Mouse (Mus musculus) duodenum, adult 2 months (tissue): ENCODE data around the gene Atp6v1d. TPM values are rescaled to one million over a fixed set of nuclear protein-coding genes. Genes with fewer than 3 reads are reported as not detected.

Experiments used
- polyA plus RNA-seq: library from polyadenylated mRNA; depleted of rRNA; stranded (reverse); fragments of >200 nt; gene quantifications from 2 replicates; pipeline ENCODE4 v1.2.3, GENCODE M21; 2012; ENCODE audit warnings: low replicate concordance; rRNA removed

The Atp6v1d gene
- 2.3 and 2.4 TPM in 2 replicates for polyA plus RNA-seq

GRCm38 (mm10) chr12:78861496-78862253 is at the start of gene Atp6v1d, which contains the start of gene Eif2s1:
Gene Atp6v1d (minus strand): TSS chr12:78861638.
Gene Eif2s1 (plus strand): TSS chr12:78861819.

GRCm38 (mm10) chr12:78906707-78907162 is 45.3 kb upstream of the Atp6v1d start, which contains the start of gene Plek2:
Gene Plek2 (minus strand): TSS chr12:78906964.

Other genes with a start within 250 kb of the Atp6v1d start
- gene Fam71d, start 170.1 kb downstream of the Atp6v1d start, polyA plus RNA-seq: not detected in 2 replicates
- 0.30 and 0.47 TPM in 2 replicates for gene Mpp5, start 112.7 kb downstream of the Atp6v1d start, polyA plus RNA-seq
- gene Eif2s1, start 181 bp upstream of the Atp6v1d start, polyA plus RNA-seq: 1.9 and 2.4 TPM in 2 replicates
- 5.5 and 8.2 TPM in 2 replicates for gene Plek2, start 45.3 kb upstream of the Atp6v1d start, polyA plus RNA-seq
- 8.3 and 9.2 TPM in 2 replicates for gene Tmem229b, start 146.0 kb upstream of the Atp6v1d start, polyA plus RNA-seq
- 12.2 and 13.3 TPM in 2 replicates for gene Plekhh1, start 167.5 kb upstream of the Atp6v1d start, polyA plus RNA-seq
- gene Pigh, start 228.0 kb upstream of the Atp6v1d start, polyA plus RNA-seq: 7.2 and 11.0 TPM in 2 replicates